Mouse (Mus musculus) heart, embryonic 16.5 days (tissue): ENCODE results near the gene Mmp24. TPM values are rescaled to one million over a fixed set of nuclear protein-coding genes. Genes with fewer than 3 reads are reported as not detected.
"Not testable (repeated sequence)": the region's sequence is repeated elsewhere in the genome, so short reads cannot be mapped to it uniquely, and the experiment has no call there.

Experiments used
- ATAC-seq: fragments of 200-750 bp; cut with Nextera tagmentation; replicated peaks from 2 replicates; pipeline ENCODE4 v1.8.0; 2017; ENCODE audit warnings: moderate number of reproducible peaks; ENCODE audit not compliant: insufficient read depth, low FRiP score; ENCODE audit errors: extremely low read depth
- H3K27ac ChIP-seq: fragments of 300-500 bp; sonication (generic); 2 replicates; pipeline ENCODE4 v1.5.1; 2014; ENCODE audit warnings: mild to moderate bottlenecking, low read length, control low read depth, moderate library complexity
- H3K27me3 ChIP-seq: fragments of 300-500 bp; sonication (generic); 2 replicates; pipeline ENCODE4 v1.6.1; 2014; ENCODE audit warnings: low read length, mixed read lengths; ENCODE audit not compliant: control insufficient read depth, insufficient read depth
- H3K36me3 ChIP-seq: fragments of 300-500 bp; sonication (generic); 2 replicates; pipeline ENCODE4 v1.6.1; 2014; ENCODE audit not compliant: control insufficient read depth, insufficient read depth
- H3K4me1 ChIP-seq: fragments of 300-500 bp; sonication (generic); 2 replicates; pipeline ENCODE4 v1.6.1; 2014; ENCODE audit warnings: low read length, mixed read lengths; ENCODE audit not compliant: control insufficient read depth, insufficient read depth
- H3K4me2 ChIP-seq: fragments of 300-500 bp; sonication (generic); 2 replicates; pipeline ENCODE4 v1.6.1; 2014; ENCODE audit warnings: low read depth, mild to moderate bottlenecking, control low read depth, low read length
- H3K4me3 ChIP-seq: fragments of 300-500 bp; sonication (generic); 2 replicates; pipeline ENCODE4 v1.5.1; 2014; ENCODE audit warnings: mild to moderate bottlenecking, control low read depth, low read length
- H3K9ac ChIP-seq: fragments of 300-500 bp; sonication (generic); 2 replicates; pipeline ENCODE4 v1.6.1; 2014; ENCODE audit warnings: low read length, control low read depth
- H3K9me3 ChIP-seq: fragments of 300-500 bp; sonication (generic); replicated peaks from 2 replicates; pipeline ENCODE4 v1.6.1; 2016; ENCODE audit warnings: low read length; ENCODE audit not compliant: control insufficient read depth
- WGBS: fragments of 180-500 bp; shearing (Covaris S2); extraction: QIAGEN DNeasy Blood & Tissue Kit; methylation state at CpG from one replicate; pipeline ENCODE4 v1.1.7; 2014; 5-methylcytosine and 5-hydroxymethylcytosine counted together
- polyA plus RNA-seq: library from polyadenylated mRNA; unstranded; fragments of >200 nt; fragmentation: Nextera tagmentation; extraction: Ambion mirVana; gene quantifications from 2 replicates; pipeline ENCODE4 v1.2.1, GENCODE M21; 2015

Mmp24 gene
- polyA plus RNA-seq, 1 experiment from 2014 or later, result 0.04 TPM

GRCm38 (mm10) chr2:155830841-155831240 is 55.7 kb downstream of the Mmp24 start:
- no peak overlapping the region for H3K4me2 ChIP-seq
- no peaks in the 10 kb centered on the region for H3K9me3 ChIP-seq
- WGBS, result 82% methylated on average over 8 of the region's 8 CpGs
- H3K27ac ChIP-seq, result no peak overlapping the region
- no peaks in the 10 kb centered on the region; the same call in 1 of the 2 replicates for H3K27me3 ChIP-seq
- no peak overlapping the region for H3K4me3 ChIP-seq
- peaks cover 7% of the 10 kb centered on the region for H3K4me1 ChIP-seq
- ATAC-seq, result no peak
- no peak overlapping the region for H3K9ac ChIP-seq
- H3K36me3 ChIP-seq, result no peaks in the 10 kb centered on the region

- Histone ChIP-seq H3K4me2 (no peak overlapping the region), H3K27ac (no peak overlapping the region), H3K4me3 (no peak overlapping the region), H3K9ac (no peak overlapping the region), H3K36me3 (no peaks in the 10 kb centered on the region), H3K4me1 (peaks cover 6% of the 10 kb centered on the region), H3K27me3 (no peaks in the 10 kb centered on the region; the same call in 1 of the 2 replicates), H3K9me3 (no peaks in the 10 kb centered on the region)
- 44% methylated on average over 9 of the region's 9 CpGs for WGBS
- no peak for ATAC-seq
Observed at GRCm38 (mm10) chr2:155831302-155831701, 56.2 kb downstream of the Mmp24 start.

- not testable (repeated sequence) for H3K4me2 ChIP-seq, H3K27ac ChIP-seq, H3K36me3 ChIP-seq, H3K9me3 ChIP-seq, H3K4me3 ChIP-seq, H3K27me3 ChIP-seq, ATAC-seq, H3K9ac ChIP-seq, H3K4me1 ChIP-seq
- WGBS, result 55% methylated on average over 1 of the region's 1 CpGs
Observed at GRCm38 (mm10) chr2:155832087-155832486, 56.9 kb downstream of the Mmp24 start.

- Histone ChIP-seq H3K4me1 (no peaks in the 10 kb centered on the region), H3K27ac (no peak within 1 kb of the TSS), H3K4me3 (no peak within 1 kb of the TSS), H3K9me3 (no peaks in the 10 kb centered on the region), H3K4me2 (no peak within 1 kb of the TSS), H3K36me3 (no peaks in the 10 kb centered on the region), H3K9ac (no peak within 1 kb of the TSS), H3K27me3 (no peaks in the 10 kb centered on the region; the same call in 1 of the 2 replicates)
- ATAC-seq, result no peak
- 54% methylated on average over 9 of the region's 9 CpGs for WGBS
Observed at GRCm38 (mm10) chr2:155834732-155835131, 59.6 kb downstream of the Mmp24 start, which contains the start of gene Fam83c. Gene Fam83c, minus strand, starts transcription at chr2:155834854.

GRCm38 (mm10) chr2:155837961-155838360 is 62.8 kb downstream of the Mmp24 start:
- Histone ChIP-seq H3K27me3 (no peaks in the 10 kb centered on the region), H3K4me3 (no peak overlapping the region), H3K4me1 (no peaks in the 10 kb centered on the region), H3K27ac (no peak overlapping the region), H3K9ac (no peak overlapping the region), H3K36me3 (no peaks in the 10 kb centered on the region), H3K9me3 (no peaks in the 10 kb centered on the region), H3K4me2 (no peak overlapping the region)
- 50% methylated on average over 3 of the region's 3 CpGs for WGBS
- ATAC-seq, result no peak

- Histone ChIP-seq H3K9me3 (no peaks in the 10 kb centered on the region), H3K27me3 (no peaks in the 10 kb centered on the region), H3K4me1 (no peaks in the 10 kb centered on the region), H3K36me3 (no peaks in the 10 kb centered on the region), H3K4me2 (no peak overlapping the region), H3K27ac (no peak overlapping the region), H3K4me3 (no peak overlapping the region), H3K9ac (no peak overlapping the region)
- 79% methylated on average over 4 of the region's 4 CpGs for WGBS
- ATAC-seq, result no peak
Observed at GRCm38 (mm10) chr2:155838961-155839360, 63.8 kb downstream of the Mmp24 start.

GRCm38 (mm10) chr2:155846930-155847329 is 71.8 kb downstream of the Mmp24 start:
- Histone ChIP-seq H3K9me3 (no peaks in the 10 kb centered on the region), H3K4me1 (no peaks in the 10 kb centered on the region), H3K36me3 (peaks cover 23% of the 10 kb centered on the region), H3K27ac (no peak overlapping the region), H3K4me2 (no peak overlapping the region), H3K4me3 (no peak overlapping the region), H3K27me3 (no peaks in the 10 kb centered on the region), H3K9ac (no peak overlapping the region)
- ATAC-seq, result no peak
- 86% methylated on average over 8 of the region's 8 CpGs for WGBS

- ATAC-seq, result no peak
- Histone ChIP-seq H3K4me1 (no peaks in the 10 kb centered on the region), H3K4me2 (no peak overlapping the region), H3K27me3 (no peaks in the 10 kb centered on the region), H3K9me3 (no peaks in the 10 kb centered on the region), H3K27ac (no peak overlapping the region), H3K4me3 (no peak overlapping the region), H3K36me3 (peaks cover 32% of the 10 kb centered on the region), H3K9ac (no peak overlapping the region)
- 33% methylated on average over 6 of the region's 6 CpGs for WGBS
Observed at GRCm38 (mm10) chr2:155848291-155848690, 73.1 kb downstream of the Mmp24 start.

GRCm38 (mm10) chr2:155849464-155849863 is 74.3 kb downstream of the Mmp24 start:
- peaks cover 34% of the 10 kb centered on the region for H3K36me3 ChIP-seq
- ATAC-seq, result no peak
- no peak overlapping the region for H3K4me3 ChIP-seq
- no peaks in the 10 kb centered on the region for H3K27me3 ChIP-seq
- no peaks in the 10 kb centered on the region for H3K9me3 ChIP-seq
- WGBS, result 64% methylated on average over 7 of the region's 7 CpGs
- H3K4me1 ChIP-seq, result no peaks in the 10 kb centered on the region
- no peak overlapping the region for H3K9ac ChIP-seq
- no peak overlapping the region for H3K27ac ChIP-seq
- no peak overlapping the region for H3K4me2 ChIP-seq
